Mouse (Mus musculus) forebrain, embryonic 11.5 days (tissue): ENCODE measurements around the gene Alg12. TPM values are rescaled to one million over a fixed set of nuclear protein-coding genes. Genes with fewer than 3 reads are reported as not detected.

Source experiments
- ATAC-seq: fragments of 200-750 bp; cut with Nextera tagmentation; replicated peaks from 2 replicates; pipeline ENCODE4 v1.8.0; 2017; ENCODE audit warnings: moderate TSS enrichment; ENCODE audit not compliant: low FRiP score
- DNase-seq: peaks from one replicate; pipeline ENCODE4 v3.0.0-alpha.2; 2017; ENCODE audit warnings: low spot score
- H3K27ac ChIP-seq: fragments of 300-500 bp; sonication (generic); 2 replicates; pipeline ENCODE4 v1.5.1; 2014; ENCODE audit warnings: low read depth, low read length
- H3K27me3 ChIP-seq: fragments of 300-500 bp; sonication (generic); 2 replicates; pipeline ENCODE4 v1.6.1; 2014; ENCODE audit warnings: mild to moderate bottlenecking, low read length, mixed read lengths; ENCODE audit not compliant: control insufficient read depth, insufficient read depth
- H3K36me3 ChIP-seq: fragments of 300-500 bp; sonication (generic); 2 replicates; pipeline ENCODE4 v1.6.1; 2014; ENCODE audit warnings: mild to moderate bottlenecking, low read length, moderate library complexity, mixed read lengths; ENCODE audit not compliant: control insufficient read depth, insufficient read depth
- H3K4me1 ChIP-seq: fragments of 300-500 bp; sonication (generic); replicated peaks from 2 replicates; pipeline ENCODE4 v1.6.1; 2014; ENCODE audit warnings: low read length, mixed read lengths; ENCODE audit not compliant: control insufficient read depth, insufficient read depth
- H3K4me2 ChIP-seq: fragments of 300-500 bp; sonication (generic); 2 replicates; pipeline ENCODE4 v1.6.1; 2014; ENCODE audit warnings: low read depth, mild to moderate bottlenecking, low read length, moderate library complexity, mixed read lengths; ENCODE audit not compliant: severe bottlenecking
- H3K4me3 ChIP-seq: fragments of 300-500 bp; sonication (generic); 2 replicates; pipeline ENCODE4 v1.5.1; 2014; ENCODE audit warnings: low read depth, low read length
- H3K9ac ChIP-seq: fragments of 300-500 bp; sonication (generic); 2 replicates; pipeline ENCODE4 v1.6.1; 2014; ENCODE audit warnings: low read length
- H3K9me3 ChIP-seq: fragments of 300-500 bp; sonication (generic); 2 replicates; pipeline ENCODE4 v1.6.1; 2016; ENCODE audit warnings: low read length, mixed read lengths; ENCODE audit not compliant: control insufficient read depth
- WGBS: fragments of 180-500 bp; shearing (Covaris S2); extraction: QIAGEN DNeasy Blood & Tissue Kit; methylation state at CpG from one replicate; pipeline ENCODE4 v1.1.7; 2014; 5-methylcytosine and 5-hydroxymethylcytosine counted together
- polyA plus RNA-seq: library from polyadenylated mRNA; unstranded; fragments of >200 nt; fragmentation: Nextera tagmentation; extraction: Ambion mirVana; gene quantifications from 2 replicates; pipeline ENCODE4 v1.2.1, GENCODE M21; 2014

Alg12 gene
- polyA plus RNA-seq, 1 experiment from 2014 or later = 10.8 TPM

- Histone ChIP-seq H3K27me3 (no peaks in the 10 kb centered on the region), H3K4me1 (peaks cover 19% of the 10 kb centered on the region), H3K9ac (peak overlapping the region; percentile 67), H3K36me3 (peaks cover 2% of the 10 kb centered on the region; the same call in 1 of the 2 replicates), H3K4me2 (peak overlapping the region; percentile 100), H3K9me3 (no peaks in the 10 kb centered on the region), H3K27ac (peak overlapping the region; percentile 31; the same call in 1 of the 2 replicates), H3K4me3 (peak overlapping the region; percentile 90)
- WGBS = under 1% methylated on average over 19 of the region's 39 CpGs
- ATAC-seq (peak; percentile 67), DNase-seq (peak; percentile 90)
Observed at GRCm38 (mm10) chr15:88863695-88864231, 44.6 kb upstream of the Alg12 start.

- peaks cover 2% of the 10 kb centered on the region; the same call in 1 of the 2 replicates for H3K36me3 ChIP-seq
- no peaks in the 10 kb centered on the region for H3K27me3 ChIP-seq
- peak overlapping the region; percentile 31; the same call in 1 of the 2 replicates for H3K27ac ChIP-seq
- H3K9ac ChIP-seq = peak overlapping the region; percentile 67
- peaks cover 19% of the 10 kb centered on the region for H3K4me1 ChIP-seq
- peak overlapping the region; percentile 90 for H3K4me3 ChIP-seq
- no peaks in the 10 kb centered on the region for H3K9me3 ChIP-seq
- peak; percentile 0; the same call in 1 of the 2 replicates for ATAC-seq
- H3K4me2 ChIP-seq = peak overlapping the region; percentile 100
- WGBS = under 1% methylated on average over 93 of the region's 98 CpGs
- peak; percentile 82 for DNase-seq
Observed at GRCm38 (mm10) chr15:88862881-88863694, 44.0 kb upstream of the Alg12 start.

- peaks cover 19% of the 10 kb centered on the region for H3K4me1 ChIP-seq
- peak within 1 kb of the TSS; percentile 100 for H3K4me2 ChIP-seq
- no peaks in the 10 kb centered on the region for H3K9me3 ChIP-seq
- peak within 1 kb of the TSS; percentile 90 for H3K4me3 ChIP-seq
- H3K36me3 ChIP-seq = peaks cover 2% of the 10 kb centered on the region; the same call in 1 of the 2 replicates
- DNase-seq (peak; percentile 97), ATAC-seq (peak; percentile 87)
- H3K27me3 ChIP-seq = no peaks in the 10 kb centered on the region
- H3K27ac ChIP-seq = peak within 1 kb of the TSS; percentile 94
- peak within 1 kb of the TSS; percentile 67 for H3K9ac ChIP-seq
- under 1% methylated on average over 103 of the region's 107 CpGs for WGBS
Observed at GRCm38 (mm10) chr15:88861772-88862622, 42.9 kb upstream of the Alg12 start, which contains the start of gene Pim3. Gene Pim3 (plus strand): TSS chr15:88862186.

GRCm38 (mm10) chr15:88860781-88861180 lies 41.7 kb upstream of the Alg12 start:
- ATAC-seq (no peak), DNase-seq (no peak)
- Histone ChIP-seq H3K9ac (no peak overlapping the region), H3K27ac (no peak overlapping the region), H3K36me3 (no peaks in the 10 kb centered on the region; the same call in 1 of the 2 replicates), H3K27me3 (no peaks in the 10 kb centered on the region), H3K4me2 (no peak overlapping the region), H3K4me1 (peaks cover 19% of the 10 kb centered on the region), H3K4me3 (no peak overlapping the region), H3K9me3 (no peaks in the 10 kb centered on the region)
- 88% methylated on average over 3 of the region's 3 CpGs for WGBS

GRCm38 (mm10) chr15:88859206-88859970 lies 40.3 kb upstream of the Alg12 start:
- ATAC-seq (no peak), DNase-seq (no peak)
- H3K27ac ChIP-seq = no peak overlapping the region
- peaks cover 12% of the 10 kb centered on the region for H3K4me1 ChIP-seq
- H3K27me3 ChIP-seq = no peaks in the 10 kb centered on the region
- H3K36me3 ChIP-seq = no peaks in the 10 kb centered on the region; the same call in 1 of the 2 replicates
- H3K4me2 ChIP-seq = no peak overlapping the region
- no peaks in the 10 kb centered on the region for H3K9me3 ChIP-seq
- WGBS = 71% methylated on average over 8 of the region's 8 CpGs
- H3K9ac ChIP-seq = no peak overlapping the region
- no peak overlapping the region for H3K4me3 ChIP-seq

GRCm38 (mm10) chr15:88858707-88859106 lies 39.6 kb upstream of the Alg12 start:
- ATAC-seq = no peak
- Histone ChIP-seq H3K4me3 (no peak overlapping the region), H3K4me1 (peaks cover 7% of the 10 kb centered on the region), H3K27ac (no peak overlapping the region), H3K36me3 (no peaks in the 10 kb centered on the region), H3K9me3 (no peaks in the 10 kb centered on the region), H3K9ac (no peak overlapping the region), H3K27me3 (no peaks in the 10 kb centered on the region), H3K4me2 (no peak overlapping the region)
- DNase-seq = no peak
- WGBS = 83% methylated on average over 2 of the region's 2 CpGs

- Histone ChIP-seq H3K4me2 (no peak overlapping the region), H3K9ac (no peak overlapping the region), H3K9me3 (no peaks in the 10 kb centered on the region), H3K27ac (no peak overlapping the region), H3K27me3 (no peaks in the 10 kb centered on the region), H3K4me3 (no peak overlapping the region), H3K36me3 (no peaks in the 10 kb centered on the region), H3K4me1 (peaks cover 7% of the 10 kb centered on the region)
- DNase-seq (no peak), ATAC-seq (no peak)
- 93% methylated on average over 3 of the region's 3 CpGs for WGBS
Observed at GRCm38 (mm10) chr15:88858141-88858541, 39.0 kb upstream of the Alg12 start.

- no peak overlapping the region for H3K27ac ChIP-seq
- peaks cover 5% of the 10 kb centered on the region; the same call in 1 of the 2 replicates for H3K4me1 ChIP-seq
- H3K9ac ChIP-seq = no peak overlapping the region
- ATAC-seq (no peak), DNase-seq (no peak)
- no peaks in the 10 kb centered on the region for H3K9me3 ChIP-seq
- no peaks in the 10 kb centered on the region for H3K36me3 ChIP-seq
- no peaks in the 10 kb centered on the region for H3K27me3 ChIP-seq
- WGBS = 93% methylated on average over 7 of the region's 7 CpGs
- no peak overlapping the region for H3K4me2 ChIP-seq
- H3K4me3 ChIP-seq = no peak overlapping the region
Observed at GRCm38 (mm10) chr15:88857361-88857760, 38.2 kb upstream of the Alg12 start.
